Mouse (Mus musculus): ENCODE data around the gene Alx3. TPM values are rescaled to one million over a fixed set of nuclear protein-coding genes. Genes with fewer than 3 reads are reported as not detected.

Alx3 gene
- polyA plus RNA-seq, 1 experiment from 2014 or later, result 6.7 TPM

DNA sequence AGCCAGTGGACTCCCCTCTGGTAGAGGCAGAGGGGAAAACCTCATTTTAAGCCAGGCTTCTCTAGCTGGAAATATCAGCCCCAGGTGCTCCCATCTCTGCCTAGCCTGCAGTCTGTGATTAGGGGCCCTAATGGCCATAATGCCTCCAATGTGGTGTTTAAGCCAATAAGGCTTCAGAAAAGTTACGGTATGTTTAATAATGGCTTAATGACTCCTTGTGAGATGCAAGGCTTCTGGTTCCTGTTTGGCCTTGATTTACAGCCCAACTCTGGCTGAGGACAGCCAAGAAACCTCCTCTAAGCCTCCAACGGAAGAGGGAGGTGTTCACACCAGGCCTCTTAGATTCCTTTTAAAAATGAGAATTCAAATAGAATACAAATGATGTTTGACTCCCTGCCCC is 1.2 kb upstream of the Alx3 start:
- Histone ChIP-seq H3K4me3 (no peak overlapping the region), H3K27me3 (ENCODE audit: low read depth, poor library complexity, severe bottlenecking) (peaks cover 96% of the 10 kb centered on the region), H3K36me3 (no peaks in the 10 kb centered on the region), H3K9me3 (replicated peaks) (no peaks in the 10 kb centered on the region), H3K27ac (replicated peaks) (no peak overlapping the region), H3K4me1 (peaks cover 32% of the 10 kb centered on the region)
- DNase-seq (ENCODE audit: low spot score), result no peak
- 61% methylated on average over 2 of the region's 2 CpGs for WGBS

DNA sequence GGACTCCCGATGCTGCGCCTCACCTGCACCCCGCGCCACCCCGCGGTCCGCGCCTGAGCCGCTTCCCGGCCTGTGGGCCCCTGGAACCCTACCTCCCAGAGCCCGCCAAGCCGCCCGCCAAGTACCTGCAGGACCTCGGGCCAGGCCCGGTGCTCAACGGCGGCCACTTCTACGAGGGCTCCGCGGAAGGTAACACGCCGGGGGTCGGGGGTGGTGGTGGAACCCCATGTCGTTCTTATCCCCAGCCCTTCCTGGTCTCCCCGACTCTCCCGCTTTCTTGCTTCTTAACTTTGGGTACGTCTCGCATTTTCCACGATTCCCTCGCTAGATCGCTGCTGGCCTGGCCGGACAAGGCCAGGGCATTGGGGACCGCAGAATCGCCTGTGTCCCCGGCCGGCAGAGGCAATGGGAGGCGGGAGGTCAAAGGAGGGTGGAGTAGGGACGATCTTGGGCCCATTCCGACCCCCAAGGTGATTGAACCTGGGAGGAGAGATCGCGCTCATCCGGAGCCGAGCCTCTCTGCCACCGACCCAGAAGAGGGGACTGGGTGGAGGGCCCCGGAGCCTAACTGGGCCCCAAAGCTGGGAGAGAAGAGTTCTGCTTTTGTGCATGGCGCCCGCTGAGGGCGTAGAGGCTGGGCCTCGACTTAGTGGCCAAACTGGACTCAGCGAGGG is 570 bp downstream of the Alx3 start:
- Histone ChIP-seq H3K4me1 (peaks cover 32% of the 10 kb centered on the region), H3K9me3 (replicated peaks) (no peaks in the 10 kb centered on the region)
- under 1% methylated on average over 50 of the region's 50 CpGs for WGBS

GRCm38 (mm10) chr3:107595938-107596461 is 1.2 kb downstream of the Alx3 start:
- Histone ChIP-seq H3K27me3 (ENCODE audit: low read depth, poor library complexity, severe bottlenecking) (peaks cover 100% of the 10 kb centered on the region), H3K36me3 (no peaks in the 10 kb centered on the region), H3K4me3 (peak overlapping the region; percentile 56), H3K4me1 (peaks cover 32% of the 10 kb centered on the region), H3K27ac (replicated peaks) (no peak overlapping the region; the same call in 1 of the 2 replicates), H3K9me3 (replicated peaks) (no peaks in the 10 kb centered on the region)
- under 1% methylated on average over 34 of the region's 34 CpGs for WGBS
- peak; percentile 67 for DNase-seq (ENCODE audit: low spot score)

More for the DNA sequence above, 570 bp downstream of the Alx3 start:
- peak; percentile 71 for DNase-seq (ENCODE audit: low spot score)
- H3K27me3 ChIP-seq (ENCODE audit: low read depth, poor library complexity, severe bottlenecking), result peaks cover 97% of the 10 kb centered on the region
- H3K36me3 ChIP-seq, result no peaks in the 10 kb centered on the region
- peak overlapping the region; percentile 56 for H3K4me3 ChIP-seq
- peak overlapping the region; percentile 64 for H3K27ac ChIP-seq (replicated peaks)

DNA sequence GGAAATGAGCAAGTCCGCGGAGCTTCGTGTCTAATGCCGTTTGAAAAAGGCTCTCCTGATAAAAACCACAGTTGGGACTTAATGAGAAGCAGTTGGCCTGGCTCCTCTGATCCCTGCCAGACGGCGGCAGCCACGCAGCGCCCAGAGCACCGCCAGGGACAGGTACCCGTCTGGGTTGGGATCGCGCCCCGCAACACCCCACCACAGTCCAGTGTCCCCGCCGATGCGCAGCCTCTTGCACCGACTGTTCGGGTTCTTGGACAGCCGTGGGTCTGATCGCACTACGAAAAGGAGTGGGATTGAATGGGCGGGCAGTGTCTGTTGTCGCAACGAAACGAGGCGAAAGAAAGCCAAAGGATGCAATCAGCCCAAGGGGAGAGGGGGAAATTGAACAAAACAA is 1.7 kb downstream of the Alx3 start:
- peak; percentile 68 for DNase-seq (ENCODE audit: low spot score)
- no peaks in the 10 kb centered on the region for H3K9me3 ChIP-seq (replicated peaks)
- peaks cover 32% of the 10 kb centered on the region for H3K4me1 ChIP-seq
- H3K27ac ChIP-seq (replicated peaks), result no peak overlapping the region
- peak overlapping the region; percentile 56 for H3K4me3 ChIP-seq
- peaks cover 100% of the 10 kb centered on the region for H3K27me3 ChIP-seq (ENCODE audit: low read depth, poor library complexity, severe bottlenecking)
- H3K36me3 ChIP-seq, result no peaks in the 10 kb centered on the region
- under 1% methylated on average over 26 of the region's 26 CpGs for WGBS

DNA sequence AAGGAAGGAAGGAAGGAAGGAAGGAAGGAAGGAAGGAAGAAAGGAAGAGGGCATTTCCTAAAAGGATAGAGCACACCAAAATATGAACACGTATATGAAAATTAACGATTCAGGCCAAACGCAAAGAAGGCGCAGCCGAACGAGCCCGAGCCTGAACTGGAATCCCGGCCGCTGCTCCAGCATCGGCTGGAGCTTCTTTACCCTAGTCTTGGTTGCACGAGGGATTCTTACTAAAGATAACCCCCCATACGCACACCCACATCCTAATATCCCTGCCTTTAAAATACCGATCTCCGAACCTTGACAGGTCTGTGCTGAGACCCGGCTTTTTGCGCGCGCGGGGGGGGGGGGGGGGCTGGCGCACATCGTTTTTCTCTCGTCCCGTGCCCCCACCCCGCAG is 2.3 kb downstream of the Alx3 start:
- H3K27ac ChIP-seq (replicated peaks), result no peak overlapping the region
- no peak overlapping the region for H3K4me3 ChIP-seq
- no peaks in the 10 kb centered on the region for H3K9me3 ChIP-seq (replicated peaks)
- peaks cover 100% of the 10 kb centered on the region for H3K27me3 ChIP-seq (ENCODE audit: low read depth, poor library complexity, severe bottlenecking)
- DNase-seq (ENCODE audit: low spot score), result no peak
- H3K36me3 ChIP-seq, result no peaks in the 10 kb centered on the region
- H3K4me1 ChIP-seq, result peaks cover 32% of the 10 kb centered on the region
- under 1% methylated on average over 24 of the region's 24 CpGs for WGBS

- no peaks in the 10 kb centered on the region for H3K36me3 ChIP-seq
- peak; percentile 47 for DNase-seq (ENCODE audit: low spot score)
- peaks cover 32% of the 10 kb centered on the region for H3K4me1 ChIP-seq
- no peaks in the 10 kb centered on the region for H3K9me3 ChIP-seq (replicated peaks)
- H3K4me3 ChIP-seq, result no peak overlapping the region; the same call in 1 of the 2 replicates
- peaks cover 97% of the 10 kb centered on the region for H3K27me3 ChIP-seq (ENCODE audit: low read depth, poor library complexity, severe bottlenecking)
- H3K27ac ChIP-seq (replicated peaks), result no peak overlapping the region
- 3% methylated on average over 22 of the region's 22 CpGs for WGBS
Measured at GRCm38 (mm10) chr3:107597586-107598389, 3.0 kb downstream of the Alx3 start.

DNA sequence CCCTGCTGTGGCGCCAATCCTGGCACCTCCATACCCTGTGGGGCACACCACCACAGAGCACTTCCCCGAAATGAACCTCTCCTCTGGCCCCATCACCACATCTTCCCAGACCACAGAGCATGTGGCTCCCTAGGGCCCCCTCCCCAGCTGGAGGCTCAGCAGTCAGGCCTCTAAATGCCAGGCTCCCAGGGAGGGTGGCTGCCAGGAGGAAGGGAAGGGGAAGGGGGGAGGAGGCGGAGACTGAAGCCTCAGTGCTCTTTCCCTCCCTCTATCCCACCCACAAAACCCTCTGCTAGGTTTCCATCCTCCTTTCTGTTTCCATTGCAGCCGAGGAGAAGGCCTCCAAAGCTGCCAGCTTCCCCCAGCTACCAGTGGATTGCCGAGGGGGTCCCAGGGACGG is 5.3 kb downstream of the Alx3 start:
- Histone ChIP-seq H3K4me1 (peaks cover 25% of the 10 kb centered on the region), H3K36me3 (no peaks in the 10 kb centered on the region), H3K27me3 (ENCODE audit: low read depth, poor library complexity, severe bottlenecking) (peaks cover 85% of the 10 kb centered on the region), H3K9me3 (replicated peaks) (no peaks in the 10 kb centered on the region), H3K4me3 (no peak overlapping the region), H3K27ac (replicated peaks) (no peak overlapping the region)
- DNase-seq (ENCODE audit: low spot score), result no peak
- WGBS, result 37% methylated on average over 6 of the region's 6 CpGs

DNA sequence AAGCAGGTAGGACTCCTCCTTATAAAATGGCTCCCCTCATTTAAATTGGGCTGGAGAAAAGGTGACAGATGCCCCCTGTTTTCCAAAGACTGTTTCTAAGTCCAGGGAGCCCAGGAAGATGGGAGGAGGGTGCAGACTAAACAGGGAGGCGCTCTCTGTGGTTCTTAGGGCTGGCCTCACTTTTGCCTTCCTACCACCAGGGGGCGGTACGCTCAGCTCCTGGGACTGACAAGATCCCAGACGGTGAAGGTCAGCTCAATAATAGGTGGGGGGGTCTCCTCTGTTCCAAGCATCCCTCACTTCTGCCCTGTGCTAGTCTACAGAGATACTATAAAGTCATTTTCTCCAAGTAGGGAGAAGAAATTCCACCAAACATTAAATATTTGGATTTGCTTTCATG is 10.5 kb downstream of the Alx3 start:
- Histone ChIP-seq H3K9me3 (replicated peaks) (no peaks in the 10 kb centered on the region), H3K36me3 (no peaks in the 10 kb centered on the region; the same call in 1 of the 2 replicates), H3K27me3 (ENCODE audit: low read depth, poor library complexity, severe bottlenecking) (peaks cover 34% of the 10 kb centered on the region), H3K27ac (replicated peaks) (no peak overlapping the region), H3K4me1 (peaks cover 7% of the 10 kb centered on the region; the same call in 1 of the 2 replicates), H3K4me3 (no peak overlapping the region)
- DNase-seq (ENCODE audit: low spot score), result peak; percentile 64
- 9% methylated on average over 4 of the region's 4 CpGs for WGBS

DNA sequence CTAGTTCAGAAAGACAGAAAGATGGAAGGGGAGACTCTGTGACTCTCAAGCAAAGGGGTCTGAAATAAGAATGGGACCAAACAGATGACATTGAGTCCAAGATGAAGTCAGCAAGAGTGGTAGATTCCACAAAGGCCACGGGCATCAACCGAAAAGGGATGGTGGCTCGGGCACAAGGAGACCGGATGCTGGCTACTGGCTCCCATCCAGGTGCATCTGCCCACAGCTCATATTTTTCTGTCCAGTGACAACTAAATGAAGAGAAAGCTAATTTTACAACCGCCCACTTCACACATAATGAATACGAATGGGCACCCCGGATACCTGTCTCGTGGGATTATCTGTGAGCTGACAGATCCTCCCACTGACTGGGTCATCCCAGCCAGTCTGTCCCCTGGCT is 12.4 kb downstream of the Alx3 start:
- H3K27ac ChIP-seq (replicated peaks), result no peak overlapping the region
- H3K27me3 ChIP-seq (ENCODE audit: low read depth, poor library complexity, severe bottlenecking), result peaks cover 14% of the 10 kb centered on the region
- WGBS, result 87% methylated on average over 8 of the region's 8 CpGs
- no peak overlapping the region for H3K4me3 ChIP-seq
- H3K4me1 ChIP-seq, result peaks cover 7% of the 10 kb centered on the region; the same call in 1 of the 2 replicates
- DNase-seq (ENCODE audit: low spot score), result no peak
- peaks cover 18% of the 10 kb centered on the region for H3K36me3 ChIP-seq
- no peaks in the 10 kb centered on the region for H3K9me3 ChIP-seq (replicated peaks)

- DNase-seq (ENCODE audit: low spot score), result no peak
- H3K9me3 ChIP-seq (replicated peaks), result no peaks in the 10 kb centered on the region
- H3K4me1 ChIP-seq, result peaks cover 7% of the 10 kb centered on the region; the same call in 1 of the 2 replicates
- peaks cover 34% of the 10 kb centered on the region for H3K36me3 ChIP-seq
- no peak overlapping the region for H3K4me3 ChIP-seq
- 76% methylated on average over 4 of the region's 4 CpGs for WGBS
- H3K27me3 ChIP-seq (ENCODE audit: low read depth, poor library complexity, severe bottlenecking), result peaks cover 10% of the 10 kb centered on the region
- H3K27ac ChIP-seq (replicated peaks), result no peak overlapping the region
Measured at GRCm38 (mm10) chr3:107608808-107609207, 14.0 kb downstream of the Alx3 start.

- DNase-seq (ENCODE audit: low spot score), result no peak
- peaks cover 7% of the 10 kb centered on the region; the same call in 1 of the 2 replicates for H3K4me1 ChIP-seq
- H3K27me3 ChIP-seq (ENCODE audit: low read depth, poor library complexity, severe bottlenecking), result peaks cover 4% of the 10 kb centered on the region
- 68% methylated on average over 3 of the region's 3 CpGs for WGBS
- H3K36me3 ChIP-seq, result peaks cover 40% of the 10 kb centered on the region
- no peak overlapping the region for H3K4me3 ChIP-seq
- H3K9me3 ChIP-seq (replicated peaks), result no peaks in the 10 kb centered on the region
- no peak overlapping the region for H3K27ac ChIP-seq (replicated peaks)
Measured at GRCm38 (mm10) chr3:107609376-107609775, 14.5 kb downstream of the Alx3 start.

GRCm38 (mm10) chr3:107611394-107611793 is 16.6 kb downstream of the Alx3 start:
- 78% methylated on average over 4 of the region's 4 CpGs for WGBS
- no peak for DNase-seq (ENCODE audit: low spot score)
- Histone ChIP-seq H3K27ac (replicated peaks) (no peak overlapping the region), H3K9me3 (replicated peaks) (no peaks in the 10 kb centered on the region), H3K4me1 (peaks cover 7% of the 10 kb centered on the region; the same call in 1 of the 2 replicates), H3K27me3 (ENCODE audit: low read depth, poor library complexity, severe bottlenecking) (no peaks in the 10 kb centered on the region), H3K36me3 (peaks cover 60% of the 10 kb centered on the region), H3K4me3 (no peak overlapping the region)

All from midbrain, embryonic 10.5 days (tissue).